Mouse (Mus musculus) hindbrain, embryonic 14.5 days (tissue): ENCODE data around the gene Phka1. TPM values are rescaled to one million over a fixed set of nuclear protein-coding genes. Genes with fewer than 3 reads are reported as not detected.
"Not testable (repeated sequence)": the region's sequence is repeated elsewhere in the genome, so short reads cannot be mapped to it uniquely, and the experiment has no call there.

Experiments used
- ATAC-seq: fragments of 200-750 bp; cut with Nextera tagmentation; 2 replicates; pipeline ENCODE4 v1.8.0; 2017; ENCODE audit warnings: moderate number of reproducible peaks, mild to moderate bottlenecking, moderate TSS enrichment, moderate library complexity; ENCODE audit not compliant: low FRiP score
- DNase-seq: peaks from one replicate; pipeline ENCODE4 v3.0.0-alpha.2; 2015; ENCODE audit warnings: low spot score
- H3K27ac ChIP-seq: fragments of 300-500 bp; sonication (generic); 2 replicates; pipeline ENCODE4 v1.5.1; 2014; ENCODE audit warnings: mild to moderate bottlenecking, moderate library complexity
- H3K27me3 ChIP-seq: fragments of 300-500 bp; sonication (generic); 2 replicates; pipeline ENCODE4 v1.6.1; 2014; ENCODE audit warnings: mild to moderate bottlenecking, low read length, mixed read lengths; ENCODE audit not compliant: control insufficient read depth, insufficient read depth
- H3K36me3 ChIP-seq: fragments of 300-500 bp; sonication (generic); replicated peaks from 2 replicates; pipeline ENCODE4 v1.6.1; 2014; ENCODE audit not compliant: control insufficient read depth, insufficient read depth
- H3K4me1 ChIP-seq: fragments of 300-500 bp; sonication (generic); replicated peaks from 2 replicates; pipeline ENCODE4 v1.6.1; 2014; ENCODE audit warnings: antibody characterized with exemption, low read length, mixed read lengths; ENCODE audit not compliant: control insufficient read depth, insufficient read depth
- H3K4me2 ChIP-seq: fragments of 300-500 bp; sonication (generic); replicated peaks from 2 replicates; pipeline ENCODE4 v1.6.1; 2014; ENCODE audit warnings: mild to moderate bottlenecking, moderate library complexity
- H3K4me3 ChIP-seq: fragments of 300-500 bp; sonication (generic); replicated peaks from 2 replicates; pipeline ENCODE4 v1.5.1; 2014; ENCODE audit warnings: mild to moderate bottlenecking, low read length
- H3K9ac ChIP-seq: fragments of 300-500 bp; sonication (generic); 2 replicates; pipeline ENCODE4 v1.6.1; 2014
- H3K9me3 ChIP-seq: fragments of 300-500 bp; sonication (generic); 2 replicates; pipeline ENCODE4 v1.6.1; 2016; ENCODE audit warnings: low read length; ENCODE audit not compliant: control insufficient read depth
- WGBS: fragments of 180-500 bp; shearing (Covaris S2); extraction: QIAGEN DNeasy Blood & Tissue Kit; methylation state at CpG from one replicate; pipeline ENCODE4 v1.1.7; 2014; 5-methylcytosine and 5-hydroxymethylcytosine counted together
- polyA plus RNA-seq: library from polyadenylated mRNA; unstranded; fragments of >200 nt; fragmentation: Nextera tagmentation; extraction: Ambion mirVana; gene quantifications from 2 replicates; pipeline ENCODE4 v1.2.1, GENCODE M21; 2014

The Phka1 gene
- 9.4 TPM in 2 replicates for polyA plus RNA-seq

DNA sequence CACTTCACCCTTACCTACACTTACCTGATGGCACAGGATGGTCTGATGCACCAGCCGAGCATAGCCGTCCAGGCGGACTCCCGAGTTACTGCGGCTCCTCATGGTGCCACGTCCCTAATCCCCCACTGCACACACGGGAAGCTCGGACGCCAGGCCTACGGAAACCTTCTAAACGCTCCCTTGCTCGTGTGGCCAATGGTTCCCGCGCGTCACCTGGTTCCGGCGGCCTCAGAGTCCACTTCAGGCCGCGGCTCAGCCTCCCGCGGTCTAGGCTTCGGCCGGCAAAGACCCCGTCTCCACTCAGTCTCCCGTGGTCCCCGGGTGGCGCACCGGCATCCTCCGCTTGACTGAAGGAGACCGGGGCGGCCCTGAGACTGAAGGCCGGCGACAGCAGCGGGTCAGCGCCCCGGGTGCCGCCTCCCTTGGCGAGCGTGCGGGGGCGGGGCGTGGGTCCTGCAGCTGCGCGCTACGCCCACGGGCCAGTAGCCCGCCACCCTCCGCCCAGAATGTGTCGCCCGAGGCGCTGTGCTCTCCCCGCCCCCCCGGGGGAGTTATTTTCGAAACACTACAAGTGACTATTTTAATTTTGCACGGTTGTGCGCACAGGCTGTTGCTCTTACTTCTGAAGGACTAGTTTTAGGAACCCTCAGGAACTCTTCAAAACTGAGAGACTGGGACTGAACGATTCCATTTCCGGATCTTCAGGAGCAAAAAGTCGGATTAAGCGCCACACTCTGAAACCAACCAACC is at the start of gene Phka1:
Phka1 (minus strand) TSS at position 424 of the 750 bp plus-strand sequence.
- peak; percentile 88 for ATAC-seq
- peak; percentile 33 for DNase-seq
- 26% methylated on average over 59 of the region's 60 CpGs for WGBS

DNA sequence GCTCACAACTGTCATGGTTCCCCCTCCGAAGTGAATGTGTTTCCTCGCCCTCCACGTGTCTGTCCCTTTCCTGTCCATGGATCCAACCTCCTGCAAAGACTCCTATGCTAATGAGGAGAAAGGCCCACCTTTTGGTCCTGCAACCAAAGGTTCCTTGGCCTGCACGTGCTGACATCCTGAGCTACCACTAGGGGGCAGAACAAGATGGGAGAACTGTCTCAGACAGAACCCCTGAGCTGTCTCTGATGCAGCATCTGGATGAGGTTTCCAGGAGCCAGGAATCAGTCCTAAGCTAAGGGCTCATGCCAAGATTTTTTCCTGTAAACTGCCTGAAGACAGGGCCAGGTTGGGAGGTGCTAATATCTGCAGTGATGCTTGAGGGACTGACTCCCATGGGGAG is 45.2 kb upstream of the Phka1 start:
- WGBS = 29% methylated on average over 4 of the region's 4 CpGs
- not testable (repeated sequence) for H3K4me1 ChIP-seq
- ATAC-seq = 0 out of 2 replicates have a peak, but pooled peaks have one; percentile 59

More for the DNA sequence above, at the start of gene Phka1:
- H3K9ac ChIP-seq = peak within 1 kb of the TSS; percentile 61
- no peak within 1 kb of the TSS for H3K27ac ChIP-seq
- H3K27me3 ChIP-seq = peaks cover 16% of the 10 kb centered on the region
- H3K9me3 ChIP-seq = no peaks in the 10 kb centered on the region
- H3K4me2 ChIP-seq = peak within 1 kb of the TSS; percentile 50
- peak within 1 kb of the TSS; percentile 51 for H3K4me3 ChIP-seq
- H3K4me1 ChIP-seq = 0 out of 2 replicates have a peak, but pooled peaks cover 3% of the 10 kb centered on the region
- no peaks in the 10 kb centered on the region for H3K36me3 ChIP-seq

DNA sequence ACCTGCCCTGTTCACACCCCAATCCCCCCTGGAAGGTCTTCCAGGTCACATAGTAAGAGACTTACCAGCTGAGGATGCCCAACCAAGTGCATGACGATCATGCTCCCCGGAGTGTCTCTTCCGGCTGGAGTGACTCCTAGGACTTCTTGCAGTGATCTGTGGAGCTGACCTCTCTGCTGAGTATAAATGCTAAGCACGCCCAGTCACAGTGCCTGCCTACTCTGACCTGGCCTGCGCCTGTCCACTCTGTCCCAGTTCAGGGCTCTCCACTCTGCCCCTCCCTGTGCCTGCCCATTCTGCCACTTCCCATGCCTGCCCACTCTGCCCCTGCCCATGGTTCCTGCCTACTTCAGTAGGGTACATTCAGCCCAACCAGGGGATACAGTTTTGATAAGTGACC is 42.8 kb upstream of the Phka1 start, which contains the start of gene Gm3880:
Gm3880 (minus strand) TSS at position 101 of the 400 bp plus-strand sequence.
- not testable (repeated sequence) for H3K4me3 ChIP-seq, H3K9me3 ChIP-seq, ATAC-seq, H3K27me3 ChIP-seq, H3K27ac ChIP-seq, H3K36me3 ChIP-seq, DNase-seq, H3K9ac ChIP-seq, H3K4me1 ChIP-seq, H3K4me2 ChIP-seq
- WGBS = 89% methylated on average over 5 of the region's 5 CpGs

More for the DNA sequence above, 45.2 kb upstream of the Phka1 start:
- not testable (repeated sequence) for H3K4me2 ChIP-seq, H3K36me3 ChIP-seq, H3K27me3 ChIP-seq, H3K4me3 ChIP-seq, H3K9ac ChIP-seq, H3K9me3 ChIP-seq, H3K27ac ChIP-seq
- peak; percentile 34 for DNase-seq

DNA sequence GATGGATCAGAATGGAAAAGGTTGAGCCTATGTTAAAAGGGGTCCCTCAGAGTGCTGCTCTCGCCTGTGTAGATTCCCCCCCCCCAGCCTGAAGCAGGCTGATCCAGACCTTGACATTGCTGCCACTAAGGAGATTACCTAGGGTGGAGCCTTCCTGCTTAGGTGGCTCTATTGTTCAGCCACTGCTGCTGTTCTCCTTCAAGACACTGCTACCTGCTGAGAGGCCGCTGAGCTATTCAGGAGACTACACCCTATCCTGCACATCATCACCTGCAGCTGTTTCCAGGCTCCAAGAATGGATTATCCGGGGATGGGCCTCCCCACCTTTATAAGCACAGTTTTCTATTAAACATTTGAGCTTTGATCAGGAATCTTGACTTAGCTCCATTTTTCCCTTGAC is 40.7 kb upstream of the Phka1 start:
- H3K4me2 ChIP-seq, H3K27me3 ChIP-seq, H3K9ac ChIP-seq, ATAC-seq, H3K4me1 ChIP-seq, H3K9me3 ChIP-seq, H3K4me3 ChIP-seq, DNase-seq, H3K36me3 ChIP-seq, H3K27ac ChIP-seq: not testable (repeated sequence)
- 52% methylated on average over 3 of the region's 3 CpGs for whole genome bisulfite sequencing

DNA sequence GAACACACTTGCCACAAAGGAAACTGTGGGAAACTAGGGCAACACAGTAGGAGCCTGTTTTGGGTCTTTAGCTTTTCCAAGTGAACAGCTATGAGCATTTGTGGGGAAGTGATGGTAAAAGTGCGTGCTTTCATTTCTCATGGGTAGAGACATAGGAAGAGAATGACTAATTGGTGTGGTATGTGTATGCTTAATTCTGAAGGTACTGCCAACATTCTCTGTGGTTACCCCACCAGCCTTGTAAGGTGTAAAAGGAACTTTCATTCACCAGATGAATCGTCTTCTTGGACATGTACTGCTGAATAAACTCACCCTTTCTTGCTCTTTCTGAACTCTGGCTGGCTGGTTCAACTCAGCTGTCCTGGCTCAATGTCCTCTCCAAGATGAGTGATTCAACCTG is 22.6 kb upstream of the Phka1 start:
- no peak overlapping the region for H3K27ac ChIP-seq
- H3K4me3 ChIP-seq = no peak overlapping the region
- no peaks in the 10 kb centered on the region for H3K36me3 ChIP-seq
- no peaks in the 10 kb centered on the region for H3K4me1 ChIP-seq
- no peak overlapping the region for H3K9ac ChIP-seq
- ATAC-seq (no peak), DNase-seq (no peak)
- no peaks in the 10 kb centered on the region for H3K27me3 ChIP-seq
- H3K4me2 ChIP-seq = no peak overlapping the region
- H3K9me3 ChIP-seq = no peaks in the 10 kb centered on the region
- WGBS = 86% methylated on average over 2 of the region's 2 CpGs

DNA sequence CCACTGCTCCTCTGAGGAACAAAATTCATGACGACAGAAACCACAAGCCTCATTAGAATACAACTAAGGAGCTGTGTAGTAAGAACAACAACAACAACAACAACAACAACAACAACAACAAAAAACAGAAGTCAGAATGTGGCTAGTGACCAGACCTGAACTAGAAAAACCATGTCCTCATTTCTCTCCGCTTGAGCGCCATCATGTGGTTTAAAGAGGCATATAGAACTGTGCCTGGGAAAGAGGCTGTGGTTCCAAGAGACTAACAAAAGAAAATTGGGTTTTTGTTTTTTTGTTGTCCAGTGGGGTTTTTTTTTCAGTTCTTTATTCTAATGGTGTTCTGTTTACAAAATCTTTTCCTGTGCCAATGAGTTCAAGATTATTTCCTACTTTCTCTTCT is 16.7 kb upstream of the Phka1 start:
- Histone ChIP-seq H3K27ac (no peak overlapping the region), H3K4me2 (no peak overlapping the region), H3K4me3 (no peak overlapping the region), H3K27me3 (no peaks in the 10 kb centered on the region), H3K4me1 (no peaks in the 10 kb centered on the region), H3K9ac (no peak overlapping the region), H3K36me3 (no peaks in the 10 kb centered on the region), H3K9me3 (no peaks in the 10 kb centered on the region)
- WGBS = 13% methylated on average over 3 of the region's 3 CpGs
- ATAC-seq (no peak), DNase-seq (peak; percentile 25)

DNA sequence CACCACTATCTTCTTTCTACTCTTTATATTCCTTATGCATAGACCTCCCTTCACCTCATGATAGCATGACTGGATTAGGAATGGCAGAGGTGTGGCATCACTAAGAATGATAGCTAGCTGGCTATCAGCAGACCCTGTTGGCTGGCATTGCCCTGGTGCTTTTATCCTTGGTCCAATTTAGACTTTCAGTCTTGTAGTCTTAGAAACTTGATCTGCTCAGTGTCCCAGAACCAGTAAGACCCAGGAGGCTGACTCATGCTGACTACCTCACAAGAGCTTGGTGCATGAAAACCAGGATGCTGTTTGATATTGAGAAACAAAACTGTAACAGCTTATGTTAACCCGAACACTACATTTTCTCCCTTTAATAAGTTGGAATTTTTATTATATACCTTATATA is 1.6 kb upstream of the Phka1 start:
- no peaks in the 10 kb centered on the region for H3K9me3 ChIP-seq
- 0 out of 2 replicates have a peak, but pooled peaks cover 3% of the 10 kb centered on the region for H3K4me1 ChIP-seq
- H3K4me2 ChIP-seq = no peak overlapping the region
- H3K27ac ChIP-seq = no peak overlapping the region
- H3K4me3 ChIP-seq = no peak overlapping the region
- ATAC-seq (no peak), DNase-seq (no peak)
- no peaks in the 10 kb centered on the region for H3K36me3 ChIP-seq
- peaks cover 16% of the 10 kb centered on the region for H3K27me3 ChIP-seq
- 91% methylated on average over 1 of the region's 1 CpGs for WGBS
- no peak overlapping the region for H3K9ac ChIP-seq

DNA sequence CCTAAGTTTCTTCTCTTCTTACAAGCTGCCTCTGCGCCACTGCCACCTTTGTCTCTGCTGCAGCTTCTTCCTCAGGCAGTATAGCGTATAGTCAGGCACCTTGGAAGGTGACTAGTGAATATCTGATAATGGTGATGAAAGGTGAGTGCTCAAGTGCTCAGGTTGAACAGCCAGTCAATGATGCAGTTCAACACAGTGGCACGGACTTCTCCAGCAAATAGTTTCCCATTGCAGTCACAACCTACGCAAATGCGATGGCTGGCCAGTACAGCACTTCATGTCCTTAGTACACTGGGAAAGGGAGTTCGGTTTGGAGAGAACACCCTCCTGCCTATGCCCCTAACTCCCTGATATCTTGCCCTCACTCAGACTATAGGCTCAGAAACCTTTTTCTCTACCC is 1.1 kb upstream of the Phka1 start:
- no peak for ATAC-seq

DNA sequence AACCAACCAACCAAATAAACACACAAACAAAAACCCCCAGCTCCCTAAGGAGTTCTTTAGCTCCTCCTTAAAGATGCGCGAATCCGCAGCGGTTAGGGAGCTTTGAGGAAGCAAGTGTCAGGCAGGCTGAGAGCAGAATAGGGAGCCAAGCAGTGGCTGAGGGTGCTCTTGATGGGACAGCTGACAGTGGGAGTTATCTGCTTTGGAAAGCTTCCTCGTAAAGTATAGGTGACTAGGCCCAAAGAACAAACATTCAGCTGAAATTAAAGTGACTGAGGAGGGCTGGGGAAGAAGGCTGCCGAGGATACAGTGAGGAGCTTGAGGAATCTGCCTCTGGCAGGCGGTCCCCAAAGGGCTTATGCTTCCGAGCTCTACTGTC is 516 bp upstream of the Phka1 start:
- Histone ChIP-seq H3K27me3 (peaks cover 16% of the 10 kb centered on the region), H3K4me2 (peak overlapping the region; percentile 50), H3K4me1 (0 out of 2 replicates have a peak, but pooled peaks cover 3% of the 10 kb centered on the region), H3K36me3 (no peaks in the 10 kb centered on the region), H3K9me3 (no peaks in the 10 kb centered on the region), H3K27ac (no peak overlapping the region), H3K4me3 (peak overlapping the region; percentile 51), H3K9ac (peak overlapping the region; percentile 61; the same call in 1 of the 2 replicates)
- 20% methylated on average over 8 of the region's 8 CpGs for WGBS
- ATAC-seq = peak; percentile 31; the same call in 1 of the 2 replicates
- DNase-seq = no peak

More for the DNA sequence above, 1.1 kb upstream of the Phka1 start:
- 57% methylated on average over 6 of the region's 6 CpGs for WGBS
- H3K4me2 ChIP-seq = peak overlapping the region; percentile 50
- no peak for DNase-seq
- no peak overlapping the region for H3K4me3 ChIP-seq
- H3K4me1 ChIP-seq = 0 out of 2 replicates have a peak, but pooled peaks cover 3% of the 10 kb centered on the region
- no peaks in the 10 kb centered on the region for H3K36me3 ChIP-seq
- H3K9ac ChIP-seq = no peak overlapping the region
- peaks cover 16% of the 10 kb centered on the region for H3K27me3 ChIP-seq
- no peaks in the 10 kb centered on the region for H3K9me3 ChIP-seq
- no peak overlapping the region for H3K27ac ChIP-seq
